Mouse (Mus musculus): ENCODE measurements around the gene March11. TPM values are rescaled to one million over a fixed set of nuclear protein-coding genes. Genes with fewer than 3 reads are reported as not detected.

March11 gene
- total and polyA plus RNA-seq, 3 experiments, result not detected

DNA sequence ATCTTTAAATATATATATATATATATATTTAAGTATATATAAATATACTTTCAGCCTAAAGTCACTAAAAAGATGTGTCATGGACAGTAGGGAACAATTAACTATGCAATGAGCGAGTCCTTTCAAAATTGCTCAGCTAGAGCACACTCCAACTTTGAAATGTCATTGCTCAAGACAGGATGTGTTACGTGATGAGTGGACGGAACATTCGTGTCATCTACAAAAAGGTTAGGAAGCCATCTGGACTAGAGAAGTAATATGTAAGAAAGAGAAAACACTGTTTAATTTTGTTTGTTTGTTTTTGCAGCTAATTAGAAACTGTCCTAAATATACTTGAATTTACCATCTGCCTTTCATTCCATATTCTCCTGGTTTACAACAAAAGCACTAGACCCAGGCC lies 39.3 kb upstream of the March11 start:
- H3K4me3 ChIP-seq (ENCODE audit: control insufficient read depth in 1 of 2, insufficient read depth in 1 of 2, low read depth in 2 of 2, low read length in 2 of 2), result no peak overlapping the region
- no peak for DNase-seq (ENCODE audit: low read depth, low spot score)
- H3K9me3 ChIP-seq (replicated peaks; ENCODE audit: insufficient read depth, low read length), result no peaks in the 10 kb centered on the region
- H3K4me1 ChIP-seq (ENCODE audit: control insufficient read depth in 1 of 2, insufficient read depth in 2 of 2, low read length in 2 of 2), result no peaks in the 10 kb centered on the region
- TF ChIP-seq MAZ (IDR thresholded peaks at IDR 0.05; ENCODE audit: low read depth, low read length) (no peak), POLR2AphosphoS2 (IDR thresholded peaks at IDR 0.05; ENCODE audit: low read length) (no peak), GATA1 (IDR thresholded peaks at IDR 0.05; ENCODE audit: low read depth, low read length) (no peak), ELF1 (IDR thresholded peaks at IDR 0.05; ENCODE audit: low read depth, low read length) (no peak), RCOR1 (IDR thresholded peaks at IDR 0.05; ENCODE audit: low read depth, low read length) (no peak), MXI1 (IDR thresholded peaks at IDR 0.05; ENCODE audit: low read depth, low read length) (no peak), JUND (IDR thresholded peaks at IDR 0.05; ENCODE audit: low read depth, low read length) (no peak), ZNF384 (IDR thresholded peaks at IDR 0.05; ENCODE audit: low read depth, low read length) (no peak), CHD1 (IDR thresholded peaks at IDR 0.05; ENCODE audit: low read depth, low read length) (no peak), TBP (IDR thresholded peaks at IDR 0.05; ENCODE audit: low read depth, low read length) (no peak), MYB (IDR thresholded peaks at IDR 0.05; ENCODE audit: low read depth, low read length) (no peak), SMC3 (IDR thresholded peaks at IDR 0.05; ENCODE audit: low read depth, low read length) (no peak), CTCF (IDR thresholded peaks at IDR 0.05 in 2 of 3, conservative IDR thresholded peaks at IDR 0.05 in 1 of 3; ENCODE audit: control insufficient read depth in 1 of 3, insufficient read depth in 1 of 3, low read depth in 2 of 3, low read length in 3 of 3, poor library complexity in 1 of 3, severe bottlenecking in 1 of 3) (no peak)
- no peak overlapping the region for H3K9ac ChIP-seq (ENCODE audit: control insufficient read depth, low read depth, low read length, poor library complexity, severe bottlenecking)
- H3K36me3 ChIP-seq (ENCODE audit: control insufficient read depth in 1 of 2, insufficient read depth in 2 of 2, low read length in 2 of 2), result no peaks in the 10 kb centered on the region
- H3K27ac ChIP-seq (ENCODE audit: control insufficient read depth, low read depth, low read length), result no peak overlapping the region
- no peaks in the 10 kb centered on the region for H3K79me2 ChIP-seq (ENCODE audit: control insufficient read depth, insufficient read depth, low read length, poor library complexity)
- no peaks in the 10 kb centered on the region for H3K27me3 ChIP-seq (ENCODE audit: control insufficient read depth in 1 of 2, insufficient read depth in 2 of 2, low read length in 2 of 2)

DNA sequence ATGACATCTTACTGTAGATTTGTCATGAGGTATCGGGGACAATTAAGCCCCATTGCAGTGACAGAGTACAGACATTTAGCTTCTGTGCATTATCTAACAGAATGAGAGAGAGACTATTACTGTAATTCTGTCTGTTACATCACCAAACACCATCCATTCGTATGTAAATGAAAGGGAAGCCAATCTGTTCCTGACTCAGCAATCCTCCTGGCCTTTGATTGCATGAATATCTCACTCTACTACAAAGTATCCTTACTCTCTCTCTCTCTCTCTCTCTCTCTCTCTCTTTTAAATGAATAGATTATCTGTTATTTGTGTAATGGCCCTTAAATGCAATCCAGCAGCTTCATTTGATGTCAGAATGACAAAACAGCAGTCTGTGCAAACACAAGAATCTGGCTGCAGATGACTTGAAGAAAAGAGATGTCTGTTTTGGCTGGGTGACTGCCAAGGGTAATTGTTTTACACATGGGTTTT lies 32.8 kb upstream of the March11 start:
- Histone ChIP-seq H3K36me3 (ENCODE audit: control insufficient read depth in 1 of 2, insufficient read depth in 2 of 2, low read length in 2 of 2) (no peaks in the 10 kb centered on the region), H3K9ac (ENCODE audit: control insufficient read depth, low read depth, low read length, poor library complexity, severe bottlenecking) (no peak overlapping the region), H3K27me3 (ENCODE audit: control insufficient read depth in 1 of 2, insufficient read depth in 2 of 2, low read length in 2 of 2) (no peaks in the 10 kb centered on the region), H3K9me3 (replicated peaks; ENCODE audit: insufficient read depth, low read length) (no peaks in the 10 kb centered on the region), H3K4me1 (ENCODE audit: control insufficient read depth in 1 of 2, insufficient read depth in 2 of 2, low read length in 2 of 2) (no peaks in the 10 kb centered on the region), H3K79me2 (ENCODE audit: control insufficient read depth, insufficient read depth, low read length, poor library complexity) (no peaks in the 10 kb centered on the region), H3K4me3 (ENCODE audit: control insufficient read depth in 1 of 2, insufficient read depth in 1 of 2, low read depth in 2 of 2, low read length in 2 of 2) (no peak overlapping the region), H3K27ac (ENCODE audit: control insufficient read depth, low read depth, low read length) (no peak overlapping the region)
- no peak for TF ChIP-seq JUND (IDR thresholded peaks at IDR 0.05; ENCODE audit: low read depth, low read length)
- TF ChIP-seq POLR2AphosphoS2 (IDR thresholded peaks at IDR 0.05; ENCODE audit: low read length), result no peak
- TF ChIP-seq POLR2AphosphoS5 (IDR thresholded peaks at IDR 0.05; ENCODE audit: borderline replicate concordance, low read depth, low read length), result no peak
- no peak for TF ChIP-seq RAD21 (IDR thresholded peaks at IDR 0.05; ENCODE audit: low read depth, low read length)
- TF ChIP-seq SMC3 (IDR thresholded peaks at IDR 0.05; ENCODE audit: low read depth, low read length), result no peak
- no peak for TF ChIP-seq ZC3H11A (IDR thresholded peaks at IDR 0.05; ENCODE audit: low read depth, low read length)
- no peak for TF ChIP-seq SIN3A (IDR thresholded peaks at IDR 0.05; ENCODE audit: low read length)
- TF ChIP-seq MAX (IDR thresholded peaks at IDR 0.05; ENCODE audit: low read length), result no peak
- TF ChIP-seq MEF2A (IDR thresholded peaks at IDR 0.05; ENCODE audit: extremely low read depth, insufficient replicate concordance, low read depth, low read length, poor library complexity, severe bottlenecking), result no peak
- TF ChIP-seq CHD1 (IDR thresholded peaks at IDR 0.05; ENCODE audit: low read depth, low read length), result no peak
- TF ChIP-seq TBP (IDR thresholded peaks at IDR 0.05; ENCODE audit: low read depth, low read length), result no peak
- TF ChIP-seq BHLHE40 (IDR thresholded peaks at IDR 0.05; ENCODE audit: borderline replicate concordance, low read depth, low read length), result no peak
- TF ChIP-seq ELF1 (IDR thresholded peaks at IDR 0.05; ENCODE audit: low read depth, low read length), result no peak
- no peak for TF ChIP-seq NELFE (IDR thresholded peaks at IDR 0.05; ENCODE audit: low read depth, low read length)
- no peak for TF ChIP-seq EP300 (IDR thresholded peaks at IDR 0.05; ENCODE audit: low read depth in 1 of 2, low read length in 2 of 2)
- no peak for TF ChIP-seq ZMIZ1 (IDR thresholded peaks at IDR 0.05; ENCODE audit: low read depth, low read length)
- TF ChIP-seq POLR2A (IDR thresholded peaks at IDR 0.05; ENCODE audit: control insufficient read depth in 1 of 2, insufficient read depth in 1 of 2, low read depth in 1 of 2, low read length in 2 of 2, poor library complexity in 1 of 2), result no peak
- no peak for TF ChIP-seq MXI1 (IDR thresholded peaks at IDR 0.05; ENCODE audit: low read depth, low read length)
- no peak for DNase-seq (ENCODE audit: low read depth, low spot score)
